Mouse (Mus musculus) inflammation-experienced regulatory T-cells, adult 6 months (primary cell): ENCODE measurements around the gene Slc38a10. TPM values are rescaled to one million over a fixed set of nuclear protein-coding genes. Genes with fewer than 3 reads are reported as not detected.
A peak's percentile ranks its signal among the peaks of the same experiment; 100 is the strongest.

Experiments
- ATAC-seq: one replicate; pipeline ENCODE4 v1.8.0; 2017
- polyA plus RNA-seq, 3 experiments: library from polyadenylated mRNA; unstranded; fragments of 100-300 nt; shearing (Covaris generic); gene quantifications; one replicate each; pipeline ENCODE4 v1.2.1; 2017

Gene Slc38a10
- polyA plus RNA-seq, 3 experiments from 2014 or later: 39.7 to 62.8 (median 44.1) TPM

GRCm38 (mm10) chr11:120173213-120173612, 22.1 kb upstream of the Slc38a10 start:
- ATAC-seq: no peak

- no peak for ATAC-seq
Measured at GRCm38 (mm10) chr11:120171168-120171567, 20.0 kb upstream of the Slc38a10 start.

- ATAC-seq: no peak
Measured at GRCm38 (mm10) chr11:120169208-120169992, 18.3 kb upstream of the Slc38a10 start.

GRCm38 (mm10) chr11:120168516-120168915, 17.4 kb upstream of the Slc38a10 start:
- ATAC-seq: no peak

GRCm38 (mm10) chr11:120167921-120168356, 16.8 kb upstream of the Slc38a10 start:
- no peak for ATAC-seq

GRCm38 (mm10) chr11:120167059-120167458, 15.9 kb upstream of the Slc38a10 start:
- ATAC-seq: no peak

GRCm38 (mm10) chr11:120164471-120165261, 13.5 kb upstream of the Slc38a10 start:
- ATAC-seq: no peak

GRCm38 (mm10) chr11:120164028-120164427, 12.9 kb upstream of the Slc38a10 start:
- no peak for ATAC-seq

- ATAC-seq: no peak
Measured at GRCm38 (mm10) chr11:120163207-120163606, 12.1 kb upstream of the Slc38a10 start.

- no peak for ATAC-seq
Measured at GRCm38 (mm10) chr11:120161245-120161644, 10.1 kb upstream of the Slc38a10 start.

GRCm38 (mm10) chr11:120160478-120160877, 9.3 kb upstream of the Slc38a10 start:
- ATAC-seq: no peak

- no peak for ATAC-seq
Measured at GRCm38 (mm10) chr11:120159653-120160052, 8.5 kb upstream of the Slc38a10 start.

GRCm38 (mm10) chr11:120158828-120159227, 7.7 kb upstream of the Slc38a10 start:
- no peak for ATAC-seq

- ATAC-seq: peak; percentile 42
Measured at GRCm38 (mm10) chr11:120150440-120151112, 570 bp downstream of the Slc38a10 start.

- no peak for ATAC-seq
Measured at GRCm38 (mm10) chr11:120149510-120150200, 1.5 kb downstream of the Slc38a10 start.

- no peak for ATAC-seq
Measured at GRCm38 (mm10) chr11:120148201-120148855, 2.8 kb downstream of the Slc38a10 start.

- ATAC-seq: no peak
Measured at GRCm38 (mm10) chr11:120143708-120144497, 7.2 kb downstream of the Slc38a10 start.

GRCm38 (mm10) chr11:120142601-120143051, 8.5 kb downstream of the Slc38a10 start:
- ATAC-seq: peak; percentile 95

GRCm38 (mm10) chr11:120140255-120140654, 10.9 kb downstream of the Slc38a10 start:
- ATAC-seq: no peak

GRCm38 (mm10) chr11:120139309-120139731, 11.8 kb downstream of the Slc38a10 start:
- peak; percentile 38 for ATAC-seq

GRCm38 (mm10) chr11:120137625-120138004, 13.5 kb downstream of the Slc38a10 start:
- no peak for ATAC-seq
